Mouse (Mus musculus) ZHBTc4 (cell line): ENCODE data around the gene Oxa1l.

Source experiments
- DNase-seq: peaks from one replicate; pipeline ENCODE4 v3.0.0-alpha.2; 2011; ENCODE audit warnings: low read depth, low spot score

Oxa1l gene

DNA sequence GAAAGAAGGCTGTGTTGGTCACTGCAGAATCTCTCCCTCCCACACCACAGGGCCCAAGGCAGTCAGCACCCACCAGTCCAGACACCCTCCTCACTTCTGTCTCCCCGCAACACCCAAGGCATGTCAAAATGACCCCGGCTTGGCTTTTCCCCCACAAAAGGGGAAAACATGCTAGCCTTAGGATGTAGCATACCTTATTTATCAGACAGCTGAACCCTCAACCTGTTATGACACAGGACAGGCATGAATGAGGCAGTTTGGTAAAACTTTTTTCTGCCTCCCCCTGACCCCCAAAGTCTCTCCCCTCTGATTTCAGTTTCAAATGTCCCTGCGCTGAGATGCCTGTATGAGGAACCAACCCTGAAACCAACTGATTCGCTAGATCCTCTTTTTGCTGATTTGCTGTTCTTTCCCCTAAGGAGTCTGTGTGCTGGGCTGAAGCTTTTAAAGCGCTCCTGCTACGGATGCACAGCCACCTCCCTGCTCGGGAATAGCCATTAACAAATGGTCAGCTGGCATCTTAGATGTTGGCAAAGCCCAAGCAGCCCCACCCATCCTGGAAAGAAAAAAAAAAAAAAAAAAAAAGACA is 48.5 kb downstream of the Oxa1l start:
- DNase-seq = no peak

DNA sequence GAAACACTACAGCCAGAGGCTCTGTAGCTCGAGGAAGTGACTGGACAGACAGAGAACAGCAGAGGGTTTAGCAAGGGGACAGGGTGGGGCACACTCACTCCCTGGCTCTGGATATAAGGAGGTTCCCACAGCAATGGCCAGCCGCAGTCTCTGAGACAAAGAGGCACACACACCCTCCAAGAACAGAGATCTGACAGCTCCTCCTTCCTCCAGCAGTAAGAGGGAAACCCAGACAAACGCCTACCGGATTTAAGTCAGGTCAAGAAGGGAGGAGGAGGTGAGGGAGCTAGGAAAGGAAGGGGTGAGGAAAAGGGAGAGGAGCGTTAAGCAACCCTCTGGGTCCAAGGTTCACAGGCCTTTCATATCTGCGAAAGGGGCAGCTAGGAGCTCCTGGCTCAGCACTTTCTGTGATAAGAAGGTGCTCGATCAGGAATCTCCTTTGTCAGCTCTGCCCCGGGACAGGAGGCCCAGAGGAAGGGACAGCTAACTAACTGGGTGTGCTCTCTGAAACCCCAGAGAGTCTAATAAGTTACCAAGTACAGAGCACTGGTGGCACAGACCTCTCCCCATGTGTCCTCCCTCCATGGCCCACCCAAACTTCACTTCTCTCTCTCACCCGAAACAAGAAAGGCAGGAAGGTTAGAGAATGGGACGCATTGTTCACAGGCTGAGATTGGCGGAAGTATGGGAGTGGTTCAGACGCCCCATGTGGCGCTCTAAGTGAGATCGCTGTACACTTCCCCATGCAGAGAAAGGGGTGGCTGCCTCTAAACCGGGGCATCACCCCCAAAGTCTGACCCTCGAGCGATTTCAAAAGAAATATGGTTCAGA is 49.6 kb downstream of the Oxa1l start:
- peak; percentile 54 for DNase-seq

DNA sequence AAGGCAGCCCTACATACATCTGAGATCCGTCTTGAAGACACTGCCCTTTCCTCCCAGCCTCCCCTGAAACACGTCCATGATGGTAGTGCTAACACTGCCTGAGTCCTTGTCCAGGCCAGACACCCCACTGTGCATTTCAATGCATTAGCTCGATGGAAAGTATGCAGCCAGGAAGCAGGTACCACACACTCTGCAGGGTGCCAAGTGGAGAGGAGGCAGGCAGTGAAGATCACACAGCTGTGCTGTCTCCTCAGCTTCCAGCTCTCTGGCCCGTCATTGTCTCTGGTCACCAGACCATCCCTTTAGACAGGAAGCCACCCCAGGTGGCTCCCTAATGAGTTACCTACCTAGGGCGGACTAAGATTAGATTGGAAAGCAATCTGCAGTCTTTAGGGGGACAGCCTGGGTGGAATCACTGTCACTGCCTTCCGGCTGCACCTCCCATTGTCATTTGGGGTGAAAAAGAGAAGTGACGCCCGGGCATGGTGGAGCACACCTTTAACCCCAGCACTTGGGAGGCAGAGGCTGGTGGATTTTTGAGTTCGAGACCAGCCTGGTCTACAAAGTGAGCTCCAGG is 51.5 kb downstream of the Oxa1l start:
- peak; percentile 97 for DNase-seq

DNA sequence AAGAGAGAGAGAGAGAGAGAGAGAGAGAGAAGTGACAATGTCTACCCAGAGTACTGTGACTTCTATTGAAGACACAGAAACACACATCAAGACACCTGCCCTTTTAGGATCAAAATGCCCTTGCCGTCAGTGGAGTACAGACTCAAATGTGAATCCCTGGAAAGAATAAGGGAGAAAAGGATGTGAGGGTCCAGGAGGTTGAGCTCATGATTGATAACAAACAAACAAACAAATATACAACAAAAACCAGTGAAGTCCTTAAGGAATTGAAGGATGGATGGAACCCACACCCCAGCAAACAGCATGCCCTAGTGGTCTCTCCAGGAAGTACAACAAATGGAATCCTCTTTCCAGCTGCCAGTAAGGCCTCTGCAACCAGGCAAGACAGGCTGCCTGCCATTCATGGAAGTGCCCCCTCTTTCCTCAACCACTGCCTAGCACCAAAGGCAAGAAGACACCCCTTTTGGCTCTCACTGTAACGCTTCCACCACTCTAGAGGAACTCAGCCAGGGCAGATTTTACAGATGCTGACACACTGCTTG is 52.1 kb downstream of the Oxa1l start:
- peak; percentile 78 for DNase-seq

GRCm38 (mm10) chr14:54413877-54414700 is 53.5 kb downstream of the Oxa1l start:
- no peak for DNase-seq

GRCm38 (mm10) chr14:54415241-54416020 is 54.8 kb downstream of the Oxa1l start:
- peak; percentile 90 for DNase-seq

- DNase-seq = peak; percentile 46
Observed at GRCm38 (mm10) chr14:54416229-54416775, 55.7 kb downstream of the Oxa1l start.

DNA sequence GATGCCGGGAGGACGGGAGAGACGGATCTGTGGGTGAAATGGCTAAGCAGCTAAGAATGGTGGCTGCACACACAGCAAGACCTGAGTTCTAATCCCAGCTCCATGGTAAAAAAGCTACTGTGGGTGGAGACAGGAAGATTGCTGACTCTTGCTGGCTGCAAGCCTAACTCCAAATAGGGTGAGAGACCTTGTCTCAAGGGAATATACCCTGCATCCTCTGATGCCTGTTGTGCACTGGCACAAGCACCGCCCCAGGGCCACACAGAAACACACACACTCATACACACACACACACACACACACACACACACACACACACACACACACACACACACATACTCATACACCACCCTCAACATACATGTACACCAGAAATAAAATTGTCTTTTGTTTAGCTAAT is 56.2 kb downstream of the Oxa1l start:
- no peak for DNase-seq

GRCm38 (mm10) chr14:54417623-54418081 is 57.0 kb downstream of the Oxa1l start, which contains the start of gene Slc7a7:
TSS of gene Slc7a7 (minus strand) at chr14:54417780.
- DNase-seq = peak; percentile 88
